Mouse (Mus musculus): ENCODE measurements around the gene Pde3a. TPM values are rescaled to one million over a fixed set of nuclear protein-coding genes. Genes with fewer than 3 reads are reported as not detected.

Pde3a gene
- polyA plus RNA-seq, 1 experiment from 2014 or later, result 1.3 TPM

GRCm38 (mm10) chr6:141495634-141496418 is 246.8 kb downstream of the Pde3a start:
- no peak overlapping the region for H3K4me2 ChIP-seq (ENCODE audit: low read depth, low read length)
- no peaks in the 10 kb centered on the region for H3K27me3 ChIP-seq (ENCODE audit: control insufficient read depth, insufficient read depth, low read depth, low read length)
- ATAC-seq (ENCODE audit: low read depth), result no peak
- no peak overlapping the region for H3K9ac ChIP-seq (ENCODE audit: low read depth, low read length)
- no peaks in the 10 kb centered on the region for H3K9me3 ChIP-seq (replicated peaks; ENCODE audit: control insufficient read depth, low read length)
- H3K36me3 ChIP-seq (ENCODE audit: control insufficient read depth, insufficient read depth), result no peaks in the 10 kb centered on the region
- H3K4me1 ChIP-seq (ENCODE audit: control insufficient read depth, low read depth, low read length), result no peaks in the 10 kb centered on the region
- H3K4me3 ChIP-seq (ENCODE audit: low read depth, low read length), result no peak overlapping the region
- no peak overlapping the region for H3K27ac ChIP-seq (ENCODE audit: low read length)
- 41% methylated on average over 13 of the region's 13 CpGs for WGBS (ENCODE audit: insufficient replicate concordance)

- H3K36me3 ChIP-seq (ENCODE audit: control insufficient read depth, insufficient read depth), result no peaks in the 10 kb centered on the region
- H3K4me3 ChIP-seq (ENCODE audit: low read depth, low read length), result no peak overlapping the region
- H3K27ac ChIP-seq (ENCODE audit: low read length), result no peak overlapping the region
- H3K4me2 ChIP-seq (ENCODE audit: low read depth, low read length), result no peak overlapping the region
- H3K4me1 ChIP-seq (ENCODE audit: control insufficient read depth, low read depth, low read length), result no peaks in the 10 kb centered on the region
- no peaks in the 10 kb centered on the region for H3K27me3 ChIP-seq (ENCODE audit: control insufficient read depth, insufficient read depth, low read depth, low read length)
- no peaks in the 10 kb centered on the region for H3K9me3 ChIP-seq (replicated peaks; ENCODE audit: control insufficient read depth, low read length)
- ATAC-seq (ENCODE audit: low read depth), result no peak
- no peak overlapping the region for H3K9ac ChIP-seq (ENCODE audit: low read depth, low read length)
Observed at GRCm38 (mm10) chr6:141499511-141499910, 250.4 kb downstream of the Pde3a start.

GRCm38 (mm10) chr6:141501171-141501570 is 252.1 kb downstream of the Pde3a start:
- 66% methylated on average over 3 of the region's 3 CpGs for WGBS (ENCODE audit: insufficient replicate concordance)
- no peak overlapping the region for H3K27ac ChIP-seq (ENCODE audit: low read length)
- no peaks in the 10 kb centered on the region for H3K27me3 ChIP-seq (ENCODE audit: control insufficient read depth, insufficient read depth, low read depth, low read length)
- H3K36me3 ChIP-seq (ENCODE audit: control insufficient read depth, insufficient read depth), result no peaks in the 10 kb centered on the region
- H3K4me1 ChIP-seq (ENCODE audit: control insufficient read depth, low read depth, low read length), result no peaks in the 10 kb centered on the region
- H3K4me3 ChIP-seq (ENCODE audit: low read depth, low read length), result no peak overlapping the region
- ATAC-seq (ENCODE audit: low read depth), result no peak
- H3K4me2 ChIP-seq (ENCODE audit: low read depth, low read length), result no peak overlapping the region
- no peak overlapping the region for H3K9ac ChIP-seq (ENCODE audit: low read depth, low read length)
- H3K9me3 ChIP-seq (replicated peaks; ENCODE audit: control insufficient read depth, low read length), result no peaks in the 10 kb centered on the region

- Histone ChIP-seq H3K9me3 (replicated peaks; ENCODE audit: control insufficient read depth, low read length) (no peaks in the 10 kb centered on the region), H3K27ac (ENCODE audit: low read length) (no peak overlapping the region), H3K36me3 (ENCODE audit: control insufficient read depth, insufficient read depth) (no peaks in the 10 kb centered on the region), H3K4me2 (ENCODE audit: low read depth, low read length) (no peak overlapping the region), H3K27me3 (ENCODE audit: control insufficient read depth, insufficient read depth, low read depth, low read length) (no peaks in the 10 kb centered on the region), H3K4me3 (ENCODE audit: low read depth, low read length) (no peak overlapping the region), H3K4me1 (ENCODE audit: control insufficient read depth, low read depth, low read length) (no peaks in the 10 kb centered on the region), H3K9ac (ENCODE audit: low read depth, low read length) (no peak overlapping the region)
- WGBS (ENCODE audit: insufficient replicate concordance), result 38% methylated on average over 2 of the region's 2 CpGs
- ATAC-seq (ENCODE audit: low read depth), result peak; percentile 66; the same call in 1 of the 2 replicates
Observed at GRCm38 (mm10) chr6:141522541-141522940, 273.5 kb downstream of the Pde3a start.

GRCm38 (mm10) chr6:141523747-141524640 is 274.9 kb downstream of the Pde3a start, which contains the start of gene Slco1c1:
Gene Slco1c1 (plus strand): TSS chr6:141524368.
- Histone ChIP-seq H3K27ac (ENCODE audit: low read length) (no peak within 1 kb of the TSS), H3K36me3 (ENCODE audit: control insufficient read depth, insufficient read depth) (no peaks in the 10 kb centered on the region), H3K4me3 (ENCODE audit: low read depth, low read length) (no peak within 1 kb of the TSS), H3K9me3 (replicated peaks; ENCODE audit: control insufficient read depth, low read length) (no peaks in the 10 kb centered on the region), H3K4me1 (ENCODE audit: control insufficient read depth, low read depth, low read length) (no peaks in the 10 kb centered on the region), H3K27me3 (ENCODE audit: control insufficient read depth, insufficient read depth, low read depth, low read length) (no peaks in the 10 kb centered on the region), H3K9ac (ENCODE audit: low read depth, low read length) (no peak within 1 kb of the TSS), H3K4me2 (ENCODE audit: low read depth, low read length) (no peak within 1 kb of the TSS)
- no peak for ATAC-seq (ENCODE audit: low read depth)
- WGBS (ENCODE audit: insufficient replicate concordance), result 40% methylated on average over 2 of the region's 2 CpGs

- no peaks in the 10 kb centered on the region for H3K27me3 ChIP-seq (ENCODE audit: control insufficient read depth, insufficient read depth, low read depth, low read length)
- no peak overlapping the region for H3K4me2 ChIP-seq (ENCODE audit: low read depth, low read length)
- no peak for ATAC-seq (ENCODE audit: low read depth)
- H3K4me1 ChIP-seq (ENCODE audit: control insufficient read depth, low read depth, low read length), result no peaks in the 10 kb centered on the region
- H3K27ac ChIP-seq (ENCODE audit: low read length), result no peak overlapping the region
- no peak overlapping the region for H3K9ac ChIP-seq (ENCODE audit: low read depth, low read length)
- H3K4me3 ChIP-seq (ENCODE audit: low read depth, low read length), result no peak overlapping the region
- H3K9me3 ChIP-seq (replicated peaks; ENCODE audit: control insufficient read depth, low read length), result no peaks in the 10 kb centered on the region
- WGBS (ENCODE audit: insufficient replicate concordance), result 83% methylated on average over 1 of the region's 1 CpGs
- H3K36me3 ChIP-seq (ENCODE audit: control insufficient read depth, insufficient read depth), result no peaks in the 10 kb centered on the region
Observed at GRCm38 (mm10) chr6:141525787-141526186, 276.7 kb downstream of the Pde3a start.

GRCm38 (mm10) chr6:141530865-141531264 is 281.8 kb downstream of the Pde3a start:
- no peak overlapping the region for H3K27ac ChIP-seq (ENCODE audit: low read length)
- no peaks in the 10 kb centered on the region for H3K9me3 ChIP-seq (replicated peaks; ENCODE audit: control insufficient read depth, low read length)
- H3K4me2 ChIP-seq (ENCODE audit: low read depth, low read length), result no peak overlapping the region
- no peaks in the 10 kb centered on the region for H3K36me3 ChIP-seq (ENCODE audit: control insufficient read depth, insufficient read depth)
- no peaks in the 10 kb centered on the region for H3K4me1 ChIP-seq (ENCODE audit: control insufficient read depth, low read depth, low read length)
- no peak overlapping the region for H3K9ac ChIP-seq (ENCODE audit: low read depth, low read length)
- WGBS (ENCODE audit: insufficient replicate concordance), result 69% methylated on average over 6 of the region's 6 CpGs
- H3K4me3 ChIP-seq (ENCODE audit: low read depth, low read length), result no peak overlapping the region
- H3K27me3 ChIP-seq (ENCODE audit: control insufficient read depth, insufficient read depth, low read depth, low read length), result no peaks in the 10 kb centered on the region
- no peak for ATAC-seq (ENCODE audit: low read depth)

- H3K36me3 ChIP-seq (ENCODE audit: control insufficient read depth, insufficient read depth), result no peaks in the 10 kb centered on the region
- 29% methylated on average over 3 of the region's 3 CpGs for WGBS (ENCODE audit: insufficient replicate concordance)
- no peak overlapping the region for H3K4me3 ChIP-seq (ENCODE audit: low read depth, low read length)
- H3K9me3 ChIP-seq (replicated peaks; ENCODE audit: control insufficient read depth, low read length), result no peaks in the 10 kb centered on the region
- H3K4me1 ChIP-seq (ENCODE audit: control insufficient read depth, low read depth, low read length), result no peaks in the 10 kb centered on the region
- no peak overlapping the region for H3K9ac ChIP-seq (ENCODE audit: low read depth, low read length)
- H3K4me2 ChIP-seq (ENCODE audit: low read depth, low read length), result no peak overlapping the region
- no peaks in the 10 kb centered on the region for H3K27me3 ChIP-seq (ENCODE audit: control insufficient read depth, insufficient read depth, low read depth, low read length)
- ATAC-seq (ENCODE audit: low read depth), result no peak
- no peak overlapping the region for H3K27ac ChIP-seq (ENCODE audit: low read length)
Observed at GRCm38 (mm10) chr6:141537298-141537697, 288.2 kb downstream of the Pde3a start.

GRCm38 (mm10) chr6:141541136-141541535 is 292.1 kb downstream of the Pde3a start:
- no peak overlapping the region for H3K4me2 ChIP-seq (ENCODE audit: low read depth, low read length)
- no peaks in the 10 kb centered on the region for H3K36me3 ChIP-seq (ENCODE audit: control insufficient read depth, insufficient read depth)
- WGBS (ENCODE audit: insufficient replicate concordance), result 56% methylated on average over 1 of the region's 1 CpGs
- H3K9ac ChIP-seq (ENCODE audit: low read depth, low read length), result no peak overlapping the region
- H3K4me3 ChIP-seq (ENCODE audit: low read depth, low read length), result no peak overlapping the region
- no peak for ATAC-seq (ENCODE audit: low read depth)
- no peak overlapping the region for H3K27ac ChIP-seq (ENCODE audit: low read length)
- no peaks in the 10 kb centered on the region for H3K9me3 ChIP-seq (replicated peaks; ENCODE audit: control insufficient read depth, low read length)
- H3K27me3 ChIP-seq (ENCODE audit: control insufficient read depth, insufficient read depth, low read depth, low read length), result no peaks in the 10 kb centered on the region
- no peaks in the 10 kb centered on the region for H3K4me1 ChIP-seq (ENCODE audit: control insufficient read depth, low read depth, low read length)

Measured in liver, embryonic 16.5 days (tissue).